Mouse (Mus musculus): ENCODE measurements at regions not wholly inside any gene's neighbourhood (a gene's known extent, or its start where the extent isn't known, plus 50 kb on each side); places are given as distances from the start of the nearest gene placed in this dataset.

- Histone ChIP-seq H3K4me2 (no peak overlapping the region), H3K9me3 (no peaks in the 10 kb centered on the region), H3K27ac (no peak overlapping the region), H3K27me3 (replicated peaks) (no peaks in the 10 kb centered on the region), H3K4me1 (no peaks in the 10 kb centered on the region), H3K36me3 (replicated peaks) (no peaks in the 10 kb centered on the region), H3K9ac (no peak overlapping the region), H3K4me3 (no peak overlapping the region)
- ATAC-seq (replicated peaks) = no peak
- WGBS = 67% methylated on average over 3 of the region's 3 CpGs
These were observed 217.3 kb upstream of the Tnp1 start for GRCm38 (mm10) chr1:73233041-73233440.

GRCm38 (mm10) chr1:73230611-73231010, 214.9 kb upstream of the Tnp1 start:
- ATAC-seq (replicated peaks) = no peak
- Histone ChIP-seq H3K4me1 (no peaks in the 10 kb centered on the region), H3K9ac (no peak overlapping the region), H3K4me2 (no peak overlapping the region), H3K36me3 (replicated peaks) (no peaks in the 10 kb centered on the region), H3K9me3 (no peaks in the 10 kb centered on the region), H3K4me3 (no peak overlapping the region), H3K27ac (no peak overlapping the region), H3K27me3 (replicated peaks) (no peaks in the 10 kb centered on the region)
- 87% methylated on average over 1 of the region's 1 CpGs for WGBS

GRCm38 (mm10) chr1:73227246-73227645, 211.5 kb upstream of the Tnp1 start:
- no peaks in the 10 kb centered on the region for H3K36me3 ChIP-seq (replicated peaks)
- no peak overlapping the region for H3K4me3 ChIP-seq
- no peak for ATAC-seq (replicated peaks)
- no peak overlapping the region for H3K4me2 ChIP-seq
- WGBS = 97% methylated on average over 8 of the region's 8 CpGs
- no peak overlapping the region for H3K9ac ChIP-seq
- H3K27ac ChIP-seq = no peak overlapping the region
- H3K4me1 ChIP-seq = no peaks in the 10 kb centered on the region
- H3K27me3 ChIP-seq (replicated peaks) = no peaks in the 10 kb centered on the region
- H3K9me3 ChIP-seq = no peaks in the 10 kb centered on the region

- Histone ChIP-seq H3K9me3 (no peaks in the 10 kb centered on the region), H3K27ac (no peak overlapping the region), H3K9ac (no peak overlapping the region), H3K27me3 (replicated peaks) (no peaks in the 10 kb centered on the region), H3K36me3 (replicated peaks) (no peaks in the 10 kb centered on the region), H3K4me2 (no peak overlapping the region), H3K4me3 (no peak overlapping the region), H3K4me1 (no peaks in the 10 kb centered on the region)
- WGBS = 45% methylated on average over 2 of the region's 2 CpGs
- no peak for ATAC-seq (replicated peaks)
These were observed 206.2 kb upstream of the Tnp1 start for GRCm38 (mm10) chr1:73221863-73222262.

GRCm38 (mm10) chr1:73214305-73214946, 198.7 kb upstream of the Tnp1 start:
- Histone ChIP-seq H3K27ac (no peak overlapping the region), H3K4me3 (no peak overlapping the region)
- ATAC-seq (replicated peaks) = no peak

GRCm38 (mm10) chr1:73207421-73207820, 191.7 kb upstream of the Tnp1 start:
- Histone ChIP-seq H3K4me1 (no peaks in the 10 kb centered on the region), H3K4me3 (no peak overlapping the region), H3K4me2 (no peak overlapping the region), H3K36me3 (replicated peaks) (no peaks in the 10 kb centered on the region), H3K9me3 (no peaks in the 10 kb centered on the region), H3K9ac (no peak overlapping the region), H3K27me3 (replicated peaks) (no peaks in the 10 kb centered on the region), H3K27ac (no peak overlapping the region)
- WGBS = 89% methylated on average over 8 of the region's 8 CpGs
- no peak for ATAC-seq (replicated peaks)

More at GRCm38 (mm10) chr1:73214305-73214946, 198.7 kb upstream of the Tnp1 start:
- Histone ChIP-seq H3K4me2 (no peak overlapping the region), H3K9ac (no peak overlapping the region), H3K36me3 (replicated peaks) (no peaks in the 10 kb centered on the region), H3K4me1 (no peaks in the 10 kb centered on the region), H3K27me3 (replicated peaks) (no peaks in the 10 kb centered on the region), H3K9me3 (no peaks in the 10 kb centered on the region)
- 88% methylated on average over 5 of the region's 5 CpGs for WGBS

GRCm38 (mm10) chr1:73205788-73206187, 190.1 kb upstream of the Tnp1 start:
- Histone ChIP-seq H3K4me1 (no peaks in the 10 kb centered on the region), H3K9ac (no peak overlapping the region), H3K27ac (no peak overlapping the region), H3K27me3 (replicated peaks) (no peaks in the 10 kb centered on the region), H3K9me3 (no peaks in the 10 kb centered on the region), H3K4me3 (no peak overlapping the region), H3K4me2 (no peak overlapping the region), H3K36me3 (replicated peaks) (no peaks in the 10 kb centered on the region)
- ATAC-seq (replicated peaks) = no peak
- WGBS = 84% methylated on average over 1 of the region's 1 CpGs

- Histone ChIP-seq H3K4me2 (no peak overlapping the region), H3K4me3 (no peak overlapping the region), H3K9ac (no peak overlapping the region), H3K36me3 (replicated peaks) (no peaks in the 10 kb centered on the region), H3K9me3 (no peaks in the 10 kb centered on the region), H3K4me1 (no peaks in the 10 kb centered on the region), H3K27me3 (replicated peaks) (no peaks in the 10 kb centered on the region), H3K27ac (no peak overlapping the region)
- no peak for ATAC-seq (replicated peaks)
- WGBS = 85% methylated on average over 2 of the region's 2 CpGs
These were observed 184.4 kb upstream of the Tnp1 start for GRCm38 (mm10) chr1:73200112-73200511.

- WGBS = 85% methylated on average over 5 of the region's 5 CpGs
- no peak overlapping the region for H3K9ac ChIP-seq
- no peak overlapping the region for H3K4me3 ChIP-seq
- H3K4me2 ChIP-seq = no peak overlapping the region
- no peaks in the 10 kb centered on the region for H3K36me3 ChIP-seq (replicated peaks)
- H3K27me3 ChIP-seq (replicated peaks) = no peaks in the 10 kb centered on the region
- no peak for ATAC-seq (replicated peaks)
- H3K4me1 ChIP-seq = no peaks in the 10 kb centered on the region
- H3K27ac ChIP-seq = no peak overlapping the region
- no peaks in the 10 kb centered on the region for H3K9me3 ChIP-seq
These were observed 175.1 kb upstream of the Tnp1 start for GRCm38 (mm10) chr1:73190832-73191231.

- H3K4me1 ChIP-seq = no peaks in the 10 kb centered on the region
- WGBS = 74% methylated on average over 2 of the region's 2 CpGs
- H3K27me3 ChIP-seq (replicated peaks) = no peaks in the 10 kb centered on the region
- H3K27ac ChIP-seq = no peak overlapping the region
- no peaks in the 10 kb centered on the region for H3K9me3 ChIP-seq
- ATAC-seq (replicated peaks) = no peak
- no peak overlapping the region for H3K9ac ChIP-seq
- H3K36me3 ChIP-seq (replicated peaks) = no peaks in the 10 kb centered on the region
- H3K4me3 ChIP-seq = no peak overlapping the region
- H3K4me2 ChIP-seq = no peak overlapping the region
These were observed 173.1 kb upstream of the Tnp1 start for GRCm38 (mm10) chr1:73188796-73189195.

GRCm38 (mm10) chr1:73184477-73184876, 168.8 kb upstream of the Tnp1 start:
- no peaks in the 10 kb centered on the region for H3K36me3 ChIP-seq (replicated peaks)
- no peak overlapping the region for H3K4me3 ChIP-seq
- no peak for ATAC-seq (replicated peaks)
- no peaks in the 10 kb centered on the region for H3K4me1 ChIP-seq
- no peak overlapping the region for H3K9ac ChIP-seq
- H3K27ac ChIP-seq = no peak overlapping the region
- H3K9me3 ChIP-seq = no peaks in the 10 kb centered on the region
- H3K27me3 ChIP-seq (replicated peaks) = no peaks in the 10 kb centered on the region
- H3K4me2 ChIP-seq = no peak overlapping the region
- WGBS = 91% methylated on average over 6 of the region's 6 CpGs

GRCm38 (mm10) chr1:73178810-73179209, 163.1 kb upstream of the Tnp1 start:
- WGBS = 78% methylated on average over 3 of the region's 3 CpGs
- Histone ChIP-seq H3K27me3 (replicated peaks) (no peaks in the 10 kb centered on the region), H3K4me2 (no peak overlapping the region), H3K9ac (no peak overlapping the region), H3K36me3 (replicated peaks) (no peaks in the 10 kb centered on the region), H3K4me1 (no peaks in the 10 kb centered on the region), H3K27ac (no peak overlapping the region), H3K4me3 (no peak overlapping the region), H3K9me3 (no peaks in the 10 kb centered on the region)
- no peak for ATAC-seq (replicated peaks)

- H3K9ac ChIP-seq = no peak overlapping the region
- H3K27me3 ChIP-seq (replicated peaks) = no peaks in the 10 kb centered on the region
- H3K4me1 ChIP-seq = no peaks in the 10 kb centered on the region
- no peaks in the 10 kb centered on the region for H3K9me3 ChIP-seq
- no peak for ATAC-seq (replicated peaks)
- 94% methylated on average over 3 of the region's 3 CpGs for WGBS
- H3K4me2 ChIP-seq = no peak overlapping the region
- H3K36me3 ChIP-seq (replicated peaks) = no peaks in the 10 kb centered on the region
- H3K4me3 ChIP-seq = no peak overlapping the region
- H3K27ac ChIP-seq = no peak overlapping the region
These were observed 161.4 kb upstream of the Tnp1 start for GRCm38 (mm10) chr1:73177076-73177475.
